Mouse (Mus musculus): ENCODE data around the gene Lrp10.

Lrp10 gene

DNA sequence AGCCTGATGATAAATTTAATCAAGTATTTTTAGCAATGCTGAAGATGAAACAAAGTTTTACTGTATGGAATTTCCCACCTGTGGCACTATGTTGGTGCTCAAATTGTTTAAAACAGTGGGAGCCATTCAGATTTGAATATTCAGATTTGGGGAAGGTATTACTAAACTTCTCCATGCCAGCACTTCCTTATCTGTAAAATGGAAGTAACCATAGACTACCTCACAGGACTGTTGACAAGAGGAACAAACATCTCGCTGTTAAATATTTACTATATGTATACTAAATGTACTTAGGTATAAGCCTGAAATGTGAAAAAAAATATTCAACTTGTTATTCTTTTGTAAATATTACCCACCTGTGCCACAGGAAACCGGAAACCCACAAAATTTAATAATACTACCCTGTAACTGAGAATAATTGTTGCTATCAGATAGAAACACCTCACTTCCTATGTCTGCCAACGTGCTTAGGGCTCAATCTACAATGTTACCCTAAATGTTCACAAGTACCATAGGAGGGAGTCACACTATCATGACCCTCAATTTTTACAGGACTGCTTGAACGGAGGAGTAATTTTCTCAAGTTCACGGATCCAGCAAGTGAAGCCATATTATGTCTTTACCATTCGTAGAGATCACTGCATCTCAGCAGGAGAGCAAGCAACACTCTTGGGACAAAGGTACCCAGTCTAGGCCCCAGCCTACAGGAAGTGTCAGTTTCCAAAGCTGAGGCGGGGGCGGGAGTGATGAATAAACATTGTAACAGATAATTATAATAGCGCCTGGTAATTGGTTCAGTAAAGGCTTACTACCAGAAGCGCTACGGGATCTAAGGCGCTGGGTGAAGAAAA lies 604 bp upstream of the Lrp10 start:
- in situ Hi-C loops (cut with MboI; ENCODE audit: low pct_unique_long_range_greater_than_20kb in 1 of 2, low sequenced_read_pairs in 2 of 2, unreplicated experiment in 1 of 2), result loop anchor here (5.0 to 25.0 kb wide), 2 partner anchors 36 to 401 kb away; partner anchors contain the start of gene Mrpl52 (in 1 of the 2)

GRCm38 (mm10) chr14:54464293-54465005 lies 512 bp downstream of the Lrp10 start:
- in situ Hi-C loops (cut with MboI; ENCODE audit: low pct_unique_long_range_greater_than_20kb in 1 of 2, low sequenced_read_pairs in 2 of 2, unreplicated experiment in 1 of 2), result loop anchor here (5.0 to 25.0 kb wide), 2 partner anchors 37 to 402 kb away; partner anchors contain the start of gene Mrpl52 (in 1 of the 2)

- in situ Hi-C loops (cut with MboI; ENCODE audit: low pct_unique_long_range_greater_than_20kb in 1 of 2, low sequenced_read_pairs in 2 of 2, unreplicated experiment in 1 of 2), result loop anchor here (25.0 kb wide), 1 partner anchor 409 kb away; no protein-coding TSS in a partner anchor
Observed at GRCm38 (mm10) chr14:54471467-54471866, 7.5 kb downstream of the Lrp10 start.

DNA sequence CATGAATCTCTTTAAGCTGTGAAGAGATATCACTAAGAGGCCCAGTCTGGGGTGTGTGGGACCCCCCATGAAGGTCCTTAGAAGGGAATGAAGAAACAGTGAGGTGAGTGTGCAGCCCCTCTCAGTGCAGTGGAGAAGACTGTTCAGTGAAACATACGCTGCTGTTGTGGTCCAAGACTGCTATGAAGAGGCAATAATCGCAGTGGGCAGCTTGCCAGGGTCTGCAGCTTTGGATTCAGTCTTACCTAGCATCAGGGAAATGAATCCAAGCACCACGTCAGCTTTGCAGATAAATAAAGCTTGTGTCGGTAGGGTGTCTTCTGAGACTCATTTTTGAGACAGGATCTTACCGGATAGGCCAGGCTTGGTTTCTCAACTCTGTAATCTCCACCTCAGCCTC lies 8.7 kb downstream of the Lrp10 start:
- in situ Hi-C loops (cut with MboI; ENCODE audit: low pct_unique_long_range_greater_than_20kb in 1 of 2, low sequenced_read_pairs in 2 of 2, unreplicated experiment in 1 of 2), result loop anchor here (25.0 kb wide), 1 partner anchor 410 kb away; no protein-coding TSS in a partner anchor

DNA sequence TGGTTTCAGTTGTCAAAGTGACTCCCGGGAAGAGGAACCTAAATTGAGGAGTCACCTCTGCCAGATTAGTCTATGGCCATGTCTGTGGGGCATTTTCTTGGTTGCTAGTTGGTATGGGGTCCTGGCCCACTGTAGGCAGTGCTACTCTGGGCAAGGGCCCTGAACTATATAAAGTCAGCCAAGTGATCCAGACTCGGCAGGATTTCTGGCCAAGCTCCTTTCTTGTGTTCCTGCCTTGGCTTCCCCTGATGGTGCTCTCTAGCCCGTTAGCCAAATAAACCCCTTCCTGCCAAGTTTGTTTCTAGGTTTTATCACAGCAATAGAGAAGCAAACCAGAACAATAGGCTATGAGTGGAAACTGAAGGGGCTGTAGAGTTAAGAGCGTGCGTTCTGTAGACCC lies 10.8 kb downstream of the Lrp10 start:
- in situ Hi-C loops (cut with MboI; ENCODE audit: low pct_unique_long_range_greater_than_20kb in 1 of 2, low sequenced_read_pairs in 2 of 2, unreplicated experiment in 1 of 2), result loop anchor here (25.0 kb wide), 1 partner anchor 412 kb away; no protein-coding TSS in a partner anchor

- in situ Hi-C loops (cut with MboI; ENCODE audit: low pct_unique_long_range_greater_than_20kb in 1 of 2, low sequenced_read_pairs in 2 of 2, unreplicated experiment in 1 of 2), result no loop called here
Observed at GRCm38 (mm10) chr14:54475941-54476844, 12.3 kb downstream of the Lrp10 start, which contains the start of gene Rem2. Gene Rem2, plus strand, starts transcription at chr14:54476100.

DNA sequence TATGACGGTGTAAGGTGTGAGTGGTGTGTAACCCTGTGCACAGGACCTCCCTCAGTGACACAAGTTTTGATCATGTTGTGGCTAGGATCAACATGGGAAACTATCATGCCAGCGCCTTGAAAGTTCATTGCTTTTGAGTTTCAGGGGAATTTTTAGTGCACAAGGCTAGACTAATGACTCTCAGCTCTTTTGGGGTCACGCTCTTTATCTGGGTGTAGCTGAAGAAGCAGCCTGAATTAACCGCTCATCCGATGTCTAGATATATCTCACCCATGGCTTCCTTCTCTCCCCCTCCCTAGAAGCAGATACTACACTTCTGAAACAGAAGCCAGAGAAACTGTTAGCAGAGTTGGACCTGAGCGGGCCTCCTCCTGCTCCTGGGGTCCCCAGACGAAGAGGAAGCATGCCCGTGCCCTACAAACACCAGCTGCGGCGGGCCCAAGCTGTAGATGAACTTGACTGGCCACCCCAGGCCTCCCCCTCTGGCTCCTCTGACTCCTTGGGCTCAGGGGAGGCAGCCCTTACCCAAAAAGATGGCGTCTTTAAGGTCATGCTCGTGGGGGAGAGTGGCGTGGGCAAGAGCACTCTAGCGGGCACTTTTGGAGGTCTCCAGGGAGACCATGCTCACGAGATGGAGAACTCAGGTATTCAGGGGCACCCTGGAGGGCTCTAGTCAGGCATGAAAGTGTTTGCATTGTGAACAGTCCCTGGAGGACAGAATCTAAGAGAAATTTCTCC lies 13.4 kb downstream of the Lrp10 start:
- in situ Hi-C loops (cut with MboI; ENCODE audit: low pct_unique_long_range_greater_than_20kb in 1 of 2, low sequenced_read_pairs in 2 of 2, unreplicated experiment in 1 of 2), result no loop called here

DNA sequence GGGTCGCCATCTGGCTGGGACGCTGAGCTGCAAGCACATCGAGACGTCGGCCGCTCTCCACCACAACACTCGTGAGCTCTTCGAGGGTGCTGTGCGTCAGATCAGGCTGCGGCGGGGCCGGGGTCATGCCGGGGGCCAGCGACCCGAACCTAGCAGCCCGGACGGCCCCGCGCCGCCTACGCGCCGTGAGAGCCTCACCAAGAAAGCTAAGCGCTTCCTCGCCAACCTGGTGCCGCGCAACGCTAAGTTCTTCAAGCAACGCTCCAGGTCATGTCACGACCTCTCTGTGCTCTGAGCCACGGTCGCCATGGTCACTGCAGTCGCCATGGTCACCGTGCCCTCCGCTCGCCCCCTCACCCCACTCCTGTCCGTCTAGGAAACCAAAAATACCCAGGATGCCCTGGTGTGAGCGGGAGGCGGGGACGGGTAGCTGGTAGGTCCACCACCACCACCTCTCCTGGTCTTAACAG lies 15.5 kb downstream of the Lrp10 start:
- in situ Hi-C loops (cut with MboI; ENCODE audit: low pct_unique_long_range_greater_than_20kb in 1 of 2, low sequenced_read_pairs in 2 of 2, unreplicated experiment in 1 of 2), result no loop called here

DNA sequence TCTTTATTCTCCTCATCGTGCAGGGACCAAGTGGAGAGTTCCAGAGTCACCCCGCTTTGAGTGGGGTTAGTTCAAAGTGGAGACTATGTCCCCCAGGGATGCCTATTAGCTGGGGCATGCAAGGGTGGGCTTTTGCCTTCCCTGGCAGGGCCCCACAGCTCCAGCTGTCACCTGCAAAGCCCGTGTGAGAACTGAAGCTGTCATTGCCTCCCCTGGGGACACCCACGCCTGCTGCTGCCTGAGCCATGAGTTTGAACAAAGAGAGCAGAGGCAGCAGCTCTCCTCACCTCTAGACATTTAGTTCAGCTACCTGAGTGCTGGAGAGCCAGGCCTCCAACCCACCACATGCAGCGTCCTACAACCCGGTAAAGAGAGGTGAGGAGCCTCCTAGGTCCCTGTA lies 16.7 kb downstream of the Lrp10 start:
- in situ Hi-C loops (cut with MboI; ENCODE audit: low pct_unique_long_range_greater_than_20kb in 1 of 2, low sequenced_read_pairs in 2 of 2, unreplicated experiment in 1 of 2), result no loop called here

GRCm38 (mm10) chr14:54481402-54481801 lies 17.5 kb downstream of the Lrp10 start:
- in situ Hi-C loops (cut with MboI; ENCODE audit: low pct_unique_long_range_greater_than_20kb in 1 of 2, low sequenced_read_pairs in 2 of 2, unreplicated experiment in 1 of 2), result no loop called here

GRCm38 (mm10) chr14:54482498-54482897 lies 18.6 kb downstream of the Lrp10 start:
- in situ Hi-C loops (cut with MboI; ENCODE audit: low pct_unique_long_range_greater_than_20kb in 1 of 2, low sequenced_read_pairs in 2 of 2, unreplicated experiment in 1 of 2), result no loop called here

DNA sequence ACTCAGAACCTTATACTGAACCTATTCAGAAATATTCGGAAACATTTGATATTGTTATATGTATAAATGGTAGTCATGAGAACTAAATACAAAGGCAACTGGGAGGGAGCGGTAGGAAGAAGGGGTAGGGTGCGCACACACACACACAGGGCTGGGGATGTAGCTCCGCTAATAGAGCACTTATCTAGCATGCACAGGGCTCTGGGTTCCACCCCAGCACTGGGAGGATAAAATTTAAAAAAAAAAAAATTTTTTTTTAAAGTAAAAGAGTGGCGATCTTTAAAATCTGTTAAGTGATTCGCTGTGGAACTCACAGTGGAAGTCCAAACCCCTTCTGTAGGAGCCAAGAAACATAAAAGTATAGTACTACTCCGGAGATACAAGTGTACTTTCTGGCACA lies 22.0 kb downstream of the Lrp10 start:
- in situ Hi-C loops (cut with MboI; ENCODE audit: low pct_unique_long_range_greater_than_20kb in 1 of 2, low sequenced_read_pairs in 2 of 2, unreplicated experiment in 1 of 2), result no loop called here

DNA sequence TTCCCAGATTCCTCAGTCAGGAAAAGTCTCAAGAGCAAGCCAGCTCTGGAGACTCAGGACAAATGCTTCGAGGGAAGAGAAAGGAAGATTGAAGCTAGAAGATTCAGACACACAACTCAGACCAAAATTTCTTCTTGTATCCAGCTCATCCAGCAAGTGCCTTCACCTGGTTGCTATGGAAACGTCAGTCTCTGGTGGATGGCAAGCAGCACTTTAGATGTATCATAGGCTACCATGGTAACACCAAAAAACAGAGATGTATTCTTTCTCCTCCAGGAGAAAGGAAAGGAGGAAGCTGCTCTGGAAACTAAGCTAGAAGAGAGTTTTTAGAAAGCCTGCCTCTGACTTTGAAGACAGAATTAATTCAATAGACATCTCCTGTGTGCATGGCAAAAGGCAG lies 23.8 kb downstream of the Lrp10 start:
- in situ Hi-C loops (cut with MboI; ENCODE audit: low pct_unique_long_range_greater_than_20kb in 1 of 2, low sequenced_read_pairs in 2 of 2, unreplicated experiment in 1 of 2), result no loop called here

GRCm38 (mm10) chr14:54488350-54488749 lies 24.4 kb downstream of the Lrp10 start:
- in situ Hi-C loops (cut with MboI; ENCODE audit: low pct_unique_long_range_greater_than_20kb in 1 of 2, low sequenced_read_pairs in 2 of 2, unreplicated experiment in 1 of 2), result no loop called here

- in situ Hi-C loops (cut with MboI; ENCODE audit: low pct_unique_long_range_greater_than_20kb in 1 of 2, low sequenced_read_pairs in 2 of 2, unreplicated experiment in 1 of 2), result no loop called here
Observed at GRCm38 (mm10) chr14:54492345-54493131, 28.6 kb downstream of the Lrp10 start.

DNA sequence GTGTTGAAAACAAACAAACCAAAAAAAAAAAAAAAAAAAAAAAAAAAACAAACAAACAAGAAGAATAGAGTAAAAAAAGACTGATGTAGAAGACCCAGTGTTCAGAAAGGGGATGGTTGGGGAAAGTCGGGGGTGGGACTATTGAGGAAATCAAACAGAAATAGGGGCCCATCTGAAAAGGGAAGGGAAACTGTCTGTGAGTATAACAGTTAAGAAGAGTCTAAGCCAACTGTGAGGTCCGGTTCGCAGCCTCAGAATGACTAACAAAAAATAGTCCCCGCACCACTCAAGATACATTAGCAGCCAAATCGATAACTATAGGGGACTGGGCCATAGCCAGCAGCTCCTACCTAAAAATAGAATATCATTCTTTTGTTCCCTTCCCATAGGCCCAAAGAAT lies 29.3 kb downstream of the Lrp10 start:
- in situ Hi-C loops (cut with MboI; ENCODE audit: low pct_unique_long_range_greater_than_20kb in 1 of 2, low sequenced_read_pairs in 2 of 2, unreplicated experiment in 1 of 2), result no loop called here

- in situ Hi-C loops (cut with MboI; ENCODE audit: low pct_unique_long_range_greater_than_20kb in 1 of 2, low sequenced_read_pairs in 2 of 2, unreplicated experiment in 1 of 2), result no loop called here
Observed at GRCm38 (mm10) chr14:54494234-54494633, 30.3 kb downstream of the Lrp10 start.

All from mouse embryonic stem cell (cell line).